Mouse (Mus musculus): ENCODE results near the gene Gm20897. TPM values are rescaled to one million over a fixed set of nuclear protein-coding genes. Genes with fewer than 3 reads are reported as not detected.
"Not testable (repeated sequence)": the region's sequence is repeated elsewhere in the genome, so short reads cannot be mapped to it uniquely, and the experiment has no call there.

Gm20897 gene
- polyA plus RNA-seq (2015; fragmentation: Nextera tagmentation; extraction: Ambion mirVana): not detected in 2 replicates

GRCm38 (mm10) chrY:38502138-38502537 is at the start of gene Gm20897:
TSS of gene Gm20897 (minus strand) at chrY:38502238.
- H3K9me3 ChIP-seq; H3K36me3 ChIP-seq; H3K9ac ChIP-seq; H3K27me3 ChIP-seq; H3K4me1 ChIP-seq; H3K27ac ChIP-seq; H3K4me3 ChIP-seq; ATAC-seq (ENCODE audit: insufficient number of reproducible peaks, low FRiP score, low TSS enrichment, low read depth); H3K4me2 ChIP-seq: not testable (repeated sequence)
- WGBS: 80% methylated on average over 5 of the region's 6 CpGs

Other genes starting within 250 kb of the Gm20897 start
- gene Gm21732, start 73.5 kb upstream of the Gm20897 start, polyA plus RNA-seq (2015; fragmentation: Nextera tagmentation; extraction: Ambion mirVana): not detected in 2 replicates

All from limb, embryonic 15.5 days (tissue).